Mouse (Mus musculus) heart, embryonic 16.5 days (tissue): ENCODE measurements around the gene Plscr1. TPM values are rescaled to one million over a fixed set of nuclear protein-coding genes. Genes with fewer than 3 reads are reported as not detected.

Experiments used
- ATAC-seq: fragments of 200-750 bp; cut with Nextera tagmentation; replicated peaks from 2 replicates; pipeline ENCODE4 v1.8.0; 2017; ENCODE audit warnings: moderate number of reproducible peaks; ENCODE audit not compliant: insufficient read depth, low FRiP score; ENCODE audit errors: extremely low read depth
- H3K27ac ChIP-seq: fragments of 300-500 bp; sonication (generic); 2 replicates; pipeline ENCODE4 v1.5.1; 2014; ENCODE audit warnings: mild to moderate bottlenecking, low read length, control low read depth, moderate library complexity
- H3K27me3 ChIP-seq: fragments of 300-500 bp; sonication (generic); 2 replicates; pipeline ENCODE4 v1.6.1; 2014; ENCODE audit warnings: low read length, mixed read lengths; ENCODE audit not compliant: control insufficient read depth, insufficient read depth
- H3K36me3 ChIP-seq: fragments of 300-500 bp; sonication (generic); 2 replicates; pipeline ENCODE4 v1.6.1; 2014; ENCODE audit not compliant: control insufficient read depth, insufficient read depth
- H3K4me1 ChIP-seq: fragments of 300-500 bp; sonication (generic); 2 replicates; pipeline ENCODE4 v1.6.1; 2014; ENCODE audit warnings: low read length, mixed read lengths; ENCODE audit not compliant: control insufficient read depth, insufficient read depth
- H3K4me2 ChIP-seq: fragments of 300-500 bp; sonication (generic); 2 replicates; pipeline ENCODE4 v1.6.1; 2014; ENCODE audit warnings: low read depth, mild to moderate bottlenecking, control low read depth, low read length
- H3K4me3 ChIP-seq: fragments of 300-500 bp; sonication (generic); 2 replicates; pipeline ENCODE4 v1.5.1; 2014; ENCODE audit warnings: mild to moderate bottlenecking, control low read depth, low read length
- H3K9ac ChIP-seq: fragments of 300-500 bp; sonication (generic); 2 replicates; pipeline ENCODE4 v1.6.1; 2014; ENCODE audit warnings: low read length, control low read depth
- H3K9me3 ChIP-seq: fragments of 300-500 bp; sonication (generic); replicated peaks from 2 replicates; pipeline ENCODE4 v1.6.1; 2016; ENCODE audit warnings: low read length; ENCODE audit not compliant: control insufficient read depth
- WGBS: fragments of 180-500 bp; shearing (Covaris S2); extraction: QIAGEN DNeasy Blood & Tissue Kit; methylation state at CpG from one replicate; pipeline ENCODE4 v1.1.7; 2014; 5-methylcytosine and 5-hydroxymethylcytosine counted together
- polyA plus RNA-seq: library from polyadenylated mRNA; unstranded; fragments of >200 nt; fragmentation: Nextera tagmentation; extraction: Ambion mirVana; gene quantifications from 2 replicates; pipeline ENCODE4 v1.2.1, GENCODE M21; 2015

Gene Plscr1
- polyA plus RNA-seq, 1 experiment from 2014 or later = 26.1 TPM

- no peak overlapping the region for H3K4me3 ChIP-seq
- WGBS = 77% methylated on average over 7 of the region's 7 CpGs
- H3K36me3 ChIP-seq = no peaks in the 10 kb centered on the region
- no peak overlapping the region for H3K9ac ChIP-seq
- H3K27me3 ChIP-seq = no peaks in the 10 kb centered on the region
- H3K4me2 ChIP-seq = no peak overlapping the region
- H3K27ac ChIP-seq = no peak overlapping the region
- no peaks in the 10 kb centered on the region for H3K9me3 ChIP-seq
- ATAC-seq = no peak
- H3K4me1 ChIP-seq = peaks cover 14% of the 10 kb centered on the region
Observed at GRCm38 (mm10) chr9:92248773-92249446, 640 bp upstream of the Plscr1 start.

DNA sequence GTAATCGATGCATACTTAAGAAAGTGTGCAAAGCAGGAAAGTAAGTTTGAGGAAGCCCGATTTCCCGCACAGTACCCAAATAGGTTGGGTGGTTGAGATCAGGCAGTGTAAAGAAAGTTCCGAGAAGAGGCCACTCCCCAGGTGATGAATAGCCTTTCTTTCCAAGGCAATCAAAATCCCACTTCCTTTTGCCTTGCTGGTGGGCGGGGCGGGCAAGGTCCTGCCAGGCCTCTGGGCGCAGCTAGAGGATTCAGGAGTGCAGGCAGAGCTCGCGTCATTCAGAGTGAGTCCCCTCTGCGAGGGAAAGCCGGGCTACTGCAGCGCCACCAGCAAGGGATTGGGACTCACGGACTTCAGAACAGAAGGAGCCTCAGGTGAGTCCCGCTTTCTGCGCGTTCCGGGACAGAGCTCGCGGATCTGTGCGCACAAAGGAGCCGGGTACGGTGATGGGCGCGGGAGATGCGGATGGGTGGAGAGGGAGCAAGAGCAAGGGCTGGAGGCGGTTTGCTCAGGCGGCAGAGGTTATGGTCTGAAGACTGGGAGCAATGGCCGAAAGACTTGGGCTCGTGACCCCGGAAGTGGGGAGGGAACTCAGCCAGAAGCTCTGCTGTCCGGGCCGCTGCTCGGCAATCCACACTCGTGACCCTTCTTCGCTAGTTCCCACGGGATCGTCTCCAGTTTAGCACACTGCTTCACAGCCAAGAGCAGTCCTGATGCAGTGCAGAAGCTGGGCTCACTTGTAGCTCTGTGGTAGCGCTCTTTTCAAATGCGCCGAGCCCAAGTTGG lies 630 bp downstream of the Plscr1 start:
- Histone ChIP-seq H3K27ac (peak overlapping the region; percentile 98), H3K36me3 (no peaks in the 10 kb centered on the region), H3K4me3 (peak overlapping the region; percentile 84), H3K9ac (peak overlapping the region; percentile 89), H3K9me3 (no peaks in the 10 kb centered on the region), H3K4me1 (peaks cover 14% of the 10 kb centered on the region), H3K4me2 (peak overlapping the region; percentile 82), H3K27me3 (no peaks in the 10 kb centered on the region)
- under 1% methylated on average over 40 of the region's 40 CpGs for WGBS
- peak; percentile 93 for ATAC-seq

DNA sequence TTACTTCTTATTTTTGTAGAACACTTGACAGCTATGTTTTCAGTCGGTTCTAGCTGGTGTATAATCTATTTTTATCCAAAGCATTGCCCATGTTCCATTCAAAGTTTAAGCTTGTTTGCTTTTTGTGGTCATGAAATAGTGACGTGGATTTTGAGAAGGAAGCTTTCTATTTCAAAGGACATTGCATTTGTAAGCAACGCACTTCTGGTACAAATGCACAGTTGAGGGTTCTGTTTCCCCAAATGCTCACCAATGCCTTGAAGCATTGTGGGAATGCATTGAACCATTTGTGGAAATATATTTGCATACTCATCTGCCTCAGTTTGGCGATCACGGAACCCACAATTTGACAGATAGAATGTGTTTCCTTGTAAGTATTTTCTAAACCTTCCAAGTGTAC lies 3.2 kb downstream of the Plscr1 start:
- H3K4me2 ChIP-seq = no peak overlapping the region
- no peak for ATAC-seq
- H3K4me3 ChIP-seq = no peak overlapping the region
- no peaks in the 10 kb centered on the region for H3K9me3 ChIP-seq
- H3K27me3 ChIP-seq = no peaks in the 10 kb centered on the region
- peaks cover 14% of the 10 kb centered on the region for H3K4me1 ChIP-seq
- 74% methylated on average over 5 of the region's 5 CpGs for whole genome bisulfite sequencing
- no peak overlapping the region for H3K27ac ChIP-seq
- H3K9ac ChIP-seq = no peak overlapping the region
- H3K36me3 ChIP-seq = no peaks in the 10 kb centered on the region

GRCm38 (mm10) chr9:92253585-92254321 lies 4.2 kb downstream of the Plscr1 start:
- WGBS = 87% methylated on average over 10 of the region's 10 CpGs
- ATAC-seq = no peak
- no peaks in the 10 kb centered on the region for H3K9me3 ChIP-seq

GRCm38 (mm10) chr9:92260481-92261159 lies 11.1 kb downstream of the Plscr1 start:
- Histone ChIP-seq H3K36me3 (peaks cover 10% of the 10 kb centered on the region), H3K27ac (no peak overlapping the region), H3K4me1 (no peaks in the 10 kb centered on the region), H3K4me2 (no peak overlapping the region), H3K27me3 (no peaks in the 10 kb centered on the region), H3K9ac (no peak overlapping the region), H3K9me3 (no peaks in the 10 kb centered on the region), H3K4me3 (no peak overlapping the region)
- ATAC-seq = no peak
- 60% methylated on average over 7 of the region's 7 CpGs for WGBS

More at GRCm38 (mm10) chr9:92253585-92254321, 4.2 kb downstream of the Plscr1 start:
- Histone ChIP-seq H3K36me3 (no peaks in the 10 kb centered on the region), H3K4me2 (no peak overlapping the region), H3K27ac (no peak overlapping the region), H3K9ac (no peak overlapping the region), H3K4me1 (peaks cover 14% of the 10 kb centered on the region), H3K4me3 (no peak overlapping the region), H3K27me3 (no peaks in the 10 kb centered on the region)

GRCm38 (mm10) chr9:92265719-92266118 lies 16.2 kb downstream of the Plscr1 start:
- ATAC-seq = peak; percentile 41; the same call in 1 of the 2 replicates
- H3K27me3 ChIP-seq = no peaks in the 10 kb centered on the region
- H3K9me3 ChIP-seq = no peaks in the 10 kb centered on the region
- H3K4me1 ChIP-seq = no peaks in the 10 kb centered on the region; the same call in 1 of the 2 replicates
- 58% methylated on average over 4 of the region's 4 CpGs for WGBS
- no peak overlapping the region for H3K27ac ChIP-seq
- H3K36me3 ChIP-seq = peaks cover 15% of the 10 kb centered on the region
- peak overlapping the region; percentile 7 for H3K4me3 ChIP-seq
- H3K9ac ChIP-seq = no peak overlapping the region; the same call in 1 of the 2 replicates
- peak overlapping the region; percentile 52 for H3K4me2 ChIP-seq

GRCm38 (mm10) chr9:92266558-92267171 lies 17.1 kb downstream of the Plscr1 start:
- Histone ChIP-seq H3K9me3 (no peaks in the 10 kb centered on the region), H3K4me2 (no peak overlapping the region), H3K36me3 (peaks cover 13% of the 10 kb centered on the region), H3K4me1 (peaks cover 6% of the 10 kb centered on the region), H3K27ac (no peak overlapping the region), H3K9ac (no peak overlapping the region), H3K4me3 (no peak overlapping the region), H3K27me3 (no peaks in the 10 kb centered on the region)
- ATAC-seq = no peak
- WGBS = 78% methylated on average over 8 of the region's 8 CpGs

GRCm38 (mm10) chr9:92267732-92268131 lies 18.2 kb downstream of the Plscr1 start:
- Histone ChIP-seq H3K9ac (no peak overlapping the region), H3K27me3 (no peaks in the 10 kb centered on the region), H3K4me1 (peaks cover 6% of the 10 kb centered on the region), H3K4me3 (no peak overlapping the region), H3K36me3 (peaks cover 12% of the 10 kb centered on the region), H3K4me2 (no peak overlapping the region), H3K27ac (no peak overlapping the region), H3K9me3 (no peaks in the 10 kb centered on the region)
- WGBS = 80% methylated on average over 1 of the region's 1 CpGs
- no peak for ATAC-seq
